Mouse (Mus musculus) heart, embryonic 12.5 days (tissue): ENCODE measurements around the gene Procr. TPM values are rescaled to one million over a fixed set of nuclear protein-coding genes. Genes with fewer than 3 reads are reported as not detected.
"Not testable (repeated sequence)": the region's sequence is repeated elsewhere in the genome, so short reads cannot be mapped to it uniquely, and the experiment has no call there.

Experiments
- ATAC-seq: fragments of 200-750 bp; cut with Nextera tagmentation; 2 replicates; pipeline ENCODE4 v1.8.0; 2017; ENCODE audit warnings: moderate TSS enrichment, moderate library complexity; ENCODE audit not compliant: insufficient number of reproducible peaks, low FRiP score
- H3K27ac ChIP-seq: fragments of 300-500 bp; sonication (generic); 2 replicates; pipeline ENCODE4 v1.5.1; 2016; ENCODE audit warnings: mild to moderate bottlenecking, moderate library complexity; ENCODE audit not compliant: poor library complexity, severe bottlenecking
- H3K27me3 ChIP-seq: fragments of 300-500 bp; sonication (generic); replicated peaks from 2 replicates; pipeline ENCODE4 v1.6.1; 2016; ENCODE audit warnings: mild to moderate bottlenecking, moderate library complexity
- H3K36me3 ChIP-seq: fragments of 300-500 bp; sonication (generic); 2 replicates; pipeline ENCODE4 v1.6.1; 2016; ENCODE audit warnings: mild to moderate bottlenecking, moderate library complexity
- H3K4me1 ChIP-seq: fragments of 300-500 bp; sonication (generic); replicated peaks from 2 replicates; pipeline ENCODE4 v1.6.1; 2016; ENCODE audit warnings: mild to moderate bottlenecking
- H3K4me2 ChIP-seq: fragments of 300-500 bp; sonication (generic); 2 replicates; pipeline ENCODE4 v1.6.1; 2016; ENCODE audit warnings: mild to moderate bottlenecking, moderate library complexity
- H3K4me3 ChIP-seq: fragments of 300-500 bp; sonication (generic); 2 replicates; pipeline ENCODE4 v1.5.1; 2016; ENCODE audit warnings: mild to moderate bottlenecking
- H3K9ac ChIP-seq: fragments of 300-500 bp; sonication (generic); 2 replicates; pipeline ENCODE4 v1.6.1; 2016; ENCODE audit warnings: mild to moderate bottlenecking, moderate library complexity
- H3K9me3 ChIP-seq: fragments of 300-500 bp; sonication (generic); replicated peaks from 2 replicates; pipeline ENCODE4 v1.6.1; 2016; ENCODE audit warnings: mild to moderate bottlenecking, moderate library complexity
- WGBS: fragments of 180-500 bp; shearing (Covaris S2); methylation state at CpG from one replicate; pipeline ENCODE4 v1.1.7; 2016; 5-methylcytosine and 5-hydroxymethylcytosine counted together
- polyA plus RNA-seq: library from polyadenylated mRNA; unstranded; fragments of >200 nt; fragmentation: Nextera tagmentation; extraction: Ambion mirVana; gene quantifications from 2 replicates; pipeline ENCODE4 v1.2.1, GENCODE M21; 2016

Gene Procr
- polyA plus RNA-seq, 1 experiment from 2014 or later = 7.2 TPM

GRCm38 (mm10) chr2:155727764-155728395, 23.0 kb upstream of the Procr start:
- no peaks in the 10 kb centered on the region for H3K9me3 ChIP-seq
- no peak overlapping the region for H3K4me3 ChIP-seq
- no peak for ATAC-seq
- H3K4me1 ChIP-seq = peaks cover 6% of the 10 kb centered on the region
- 77% methylated on average over 7 of the region's 7 CpGs for WGBS
- no peak overlapping the region for H3K9ac ChIP-seq
- H3K4me2 ChIP-seq = no peak overlapping the region
- no peaks in the 10 kb centered on the region for H3K27me3 ChIP-seq
- H3K27ac ChIP-seq = no peak overlapping the region
- peaks cover 15% of the 10 kb centered on the region for H3K36me3 ChIP-seq

DNA sequence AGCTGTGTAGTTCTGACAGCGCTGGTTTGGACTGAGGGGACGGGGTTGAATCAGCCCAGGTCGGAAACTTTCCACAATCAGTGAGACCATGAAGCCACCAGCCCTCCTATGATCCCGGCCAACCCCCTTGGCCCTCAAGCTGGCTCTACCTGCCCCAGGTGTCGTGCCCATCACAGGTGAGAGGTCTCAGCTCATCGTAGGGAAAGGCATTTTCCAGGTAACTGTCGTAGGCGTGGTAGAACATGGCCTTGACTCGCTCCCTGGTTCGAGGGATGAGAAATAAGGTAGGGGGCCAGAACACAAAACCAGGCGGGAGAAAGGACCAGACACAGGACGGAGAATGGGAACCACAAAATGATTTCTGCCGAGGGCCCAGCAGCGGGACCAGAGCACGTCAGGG, 22.2 kb upstream of the Procr start:
- 4% methylated on average over 15 of the region's 15 CpGs for WGBS
- Histone ChIP-seq H3K4me1 (peaks cover 6% of the 10 kb centered on the region), H3K27ac (no peak overlapping the region), H3K4me3 (peak overlapping the region; percentile 87), H3K9me3 (no peaks in the 10 kb centered on the region), H3K36me3 (peaks cover 12% of the 10 kb centered on the region), H3K4me2 (peak overlapping the region; percentile 93), H3K27me3 (no peaks in the 10 kb centered on the region), H3K9ac (peak overlapping the region; percentile 90)
- ATAC-seq = no peak

- Histone ChIP-seq H3K9me3 (no peaks in the 10 kb centered on the region), H3K4me1 (peaks cover 6% of the 10 kb centered on the region), H3K4me2 (peak within 1 kb of the TSS; percentile 93), H3K4me3 (peak within 1 kb of the TSS; percentile 87), H3K9ac (peak within 1 kb of the TSS; percentile 90), H3K27me3 (no peaks in the 10 kb centered on the region), H3K36me3 (peaks cover 12% of the 10 kb centered on the region), H3K27ac (no peak within 1 kb of the TSS)
- WGBS = under 1% methylated on average over 33 of the region's 33 CpGs
- peak; percentile 89 for ATAC-seq
Measured at GRCm38 (mm10) chr2:155729158-155729645, 21.7 kb upstream of the Procr start, which contains the start of gene Edem2. Edem2 (minus strand) TSS chr2:155729475.

DNA sequence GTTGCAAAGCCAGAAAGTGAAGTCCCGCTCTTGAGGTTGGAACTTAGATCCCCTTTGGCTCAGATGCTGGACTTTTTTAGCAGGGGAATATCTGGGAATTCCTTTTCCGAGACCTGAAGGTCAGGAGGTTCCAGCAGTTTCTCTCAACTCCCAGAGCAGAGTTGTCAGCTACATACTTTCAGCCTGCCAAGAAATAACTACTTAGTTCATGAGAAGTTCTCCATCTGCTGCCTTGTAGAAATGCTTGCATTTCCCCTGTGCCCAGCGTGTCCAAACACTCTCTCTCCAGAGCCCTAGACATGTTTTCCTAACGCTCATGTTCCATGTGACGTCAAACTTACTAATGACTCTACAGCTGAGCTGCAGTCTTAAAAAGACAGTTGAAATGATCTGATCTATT, 15.8 kb upstream of the Procr start:
- no peak overlapping the region for H3K4me2 ChIP-seq
- H3K36me3 ChIP-seq = no peaks in the 10 kb centered on the region
- 75% methylated on average over 5 of the region's 5 CpGs for WGBS
- no peak overlapping the region for H3K9ac ChIP-seq
- H3K27ac ChIP-seq = no peak overlapping the region
- H3K27me3 ChIP-seq = no peaks in the 10 kb centered on the region
- ATAC-seq = no peak
- H3K4me1 ChIP-seq = no peaks in the 10 kb centered on the region
- H3K9me3 ChIP-seq = no peaks in the 10 kb centered on the region
- no peak overlapping the region for H3K4me3 ChIP-seq

DNA sequence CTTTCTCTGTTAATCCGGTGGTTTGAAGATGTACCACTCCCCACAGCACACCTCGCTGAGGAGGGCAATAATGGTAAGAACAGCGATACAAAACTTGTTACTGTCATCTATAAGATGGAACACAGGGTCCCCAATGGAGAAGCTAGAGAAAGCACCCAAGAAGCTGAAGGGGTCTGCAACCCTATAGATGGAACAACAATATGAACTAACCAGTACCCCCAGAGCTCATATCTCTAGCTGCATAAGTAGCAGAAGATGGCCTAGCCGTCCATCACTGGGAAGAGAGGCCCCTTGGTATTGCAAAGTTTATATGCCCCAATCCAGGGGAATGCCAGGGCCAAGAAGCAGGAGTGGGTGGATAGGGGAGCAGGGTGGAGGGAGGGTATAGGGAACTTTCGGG, 15.2 kb upstream of the Procr start, which contains the start of gene Gm17581:
Gm17581 (minus strand) TSS at position 101 of the 400 bp plus-strand sequence.
- H3K4me2 ChIP-seq, H3K36me3 ChIP-seq, H3K9ac ChIP-seq, H3K27me3 ChIP-seq, H3K4me3 ChIP-seq, ATAC-seq, H3K27ac ChIP-seq, H3K9me3 ChIP-seq, H3K4me1 ChIP-seq: not testable (repeated sequence)
- WGBS = 80% methylated on average over 5 of the region's 5 CpGs

- Histone ChIP-seq H3K9ac (no peak overlapping the region), H3K36me3 (no peaks in the 10 kb centered on the region), H3K4me3 (no peak overlapping the region), H3K27ac (no peak overlapping the region), H3K4me1 (no peaks in the 10 kb centered on the region), H3K27me3 (no peaks in the 10 kb centered on the region), H3K4me2 (no peak overlapping the region), H3K9me3 (no peaks in the 10 kb centered on the region)
- WGBS = 57% methylated on average over 6 of the region's 6 CpGs
- ATAC-seq = no peak
Measured at GRCm38 (mm10) chr2:155736936-155737335, 14.0 kb upstream of the Procr start.

DNA sequence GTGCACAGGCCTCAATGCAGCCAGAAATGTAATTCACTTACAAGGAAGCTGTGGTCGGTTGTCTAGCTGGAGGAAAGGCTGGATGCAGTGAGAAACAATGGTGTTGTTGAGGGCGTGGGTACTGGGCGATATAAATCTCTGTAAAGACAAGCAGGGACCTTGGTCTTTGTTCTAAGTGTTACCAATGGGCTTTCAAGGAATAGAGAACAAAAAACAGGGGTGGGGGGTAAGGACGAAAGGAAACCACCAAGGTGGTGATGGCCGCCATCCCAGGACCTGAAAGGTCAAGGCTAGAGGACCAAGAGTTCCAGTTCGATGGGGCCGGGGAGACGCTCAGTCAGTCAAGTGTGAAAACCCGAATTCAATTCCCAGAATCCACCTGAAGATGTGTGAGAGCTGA, 13.1 kb upstream of the Procr start:
- Histone ChIP-seq H3K27ac (no peak overlapping the region), H3K4me2 (no peak overlapping the region), H3K4me1 (peaks cover 8% of the 10 kb centered on the region), H3K9ac (no peak overlapping the region), H3K36me3 (no peaks in the 10 kb centered on the region), H3K9me3 (no peaks in the 10 kb centered on the region), H3K27me3 (no peaks in the 10 kb centered on the region), H3K4me3 (no peak overlapping the region)
- 68% methylated on average over 9 of the region's 9 CpGs for WGBS
- ATAC-seq = no peak

DNA sequence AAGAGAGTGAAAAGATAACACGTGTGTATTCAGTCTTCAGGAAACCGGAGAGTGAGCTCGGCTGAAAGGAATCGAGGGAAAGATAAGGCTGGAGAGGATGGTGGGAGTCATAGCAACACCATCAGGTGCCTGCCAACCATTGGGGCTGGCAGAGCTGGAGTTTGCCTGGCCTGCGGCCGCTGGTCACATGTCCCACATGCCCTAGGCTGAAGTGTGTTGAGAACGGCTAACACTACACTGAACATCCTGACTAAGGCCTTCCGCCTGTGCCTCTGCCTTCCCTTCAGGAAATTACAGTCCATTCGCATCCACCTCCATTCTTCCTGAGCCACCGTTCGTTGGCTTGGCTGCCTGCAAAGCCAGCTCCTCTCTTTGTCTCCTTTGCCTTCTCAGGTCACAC, 8.7 kb upstream of the Procr start:
- H3K9me3 ChIP-seq = no peaks in the 10 kb centered on the region
- no peak overlapping the region for H3K4me2 ChIP-seq
- no peaks in the 10 kb centered on the region for H3K36me3 ChIP-seq
- H3K27ac ChIP-seq = peak overlapping the region; percentile 60
- peak; percentile 71 for ATAC-seq
- H3K27me3 ChIP-seq = no peaks in the 10 kb centered on the region
- H3K9ac ChIP-seq = no peak overlapping the region
- H3K4me1 ChIP-seq = peaks cover 16% of the 10 kb centered on the region
- no peak overlapping the region for H3K4me3 ChIP-seq
- 34% methylated on average over 11 of the region's 11 CpGs for WGBS

- no peaks in the 10 kb centered on the region for H3K9me3 ChIP-seq
- ATAC-seq = peak; percentile 77
- H3K9ac ChIP-seq = no peak overlapping the region
- H3K27me3 ChIP-seq = no peaks in the 10 kb centered on the region
- peaks cover 16% of the 10 kb centered on the region for H3K4me1 ChIP-seq
- H3K4me3 ChIP-seq = no peak overlapping the region
- no peaks in the 10 kb centered on the region for H3K36me3 ChIP-seq
- H3K27ac ChIP-seq = peak overlapping the region; percentile 60
- WGBS = 39% methylated on average over 12 of the region's 12 CpGs
- 0 out of 2 replicates have a peak overlapping the region, but pooled peaks have one; percentile 7 for H3K4me2 ChIP-seq
Measured at GRCm38 (mm10) chr2:155742931-155743337, 8.0 kb upstream of the Procr start.

DNA sequence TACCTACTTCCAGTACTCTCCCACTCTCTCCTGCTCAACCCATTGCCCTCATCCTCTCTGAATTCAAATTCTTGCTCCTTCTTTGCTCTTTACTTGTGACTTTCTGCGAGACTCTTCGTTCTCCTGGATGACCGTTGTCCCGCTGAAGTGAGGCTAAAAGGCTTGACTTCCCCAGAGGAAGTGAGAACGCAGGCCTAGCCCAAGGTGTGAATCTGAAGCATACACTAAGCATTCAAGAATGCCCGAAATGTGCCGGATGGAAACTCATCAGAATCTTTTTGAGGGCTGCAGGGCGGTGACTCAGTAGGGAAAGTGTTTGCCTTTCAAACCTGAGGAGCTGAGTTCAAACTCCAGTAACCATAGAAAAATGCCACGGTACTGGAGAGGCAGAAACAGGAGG, 7.6 kb upstream of the Procr start:
- peak overlapping the region; percentile 56 for H3K27ac ChIP-seq
- ATAC-seq = no peak; the same call in 1 of the 2 replicates
- no peaks in the 10 kb centered on the region for H3K36me3 ChIP-seq
- peaks cover 16% of the 10 kb centered on the region for H3K4me1 ChIP-seq
- no peaks in the 10 kb centered on the region for H3K27me3 ChIP-seq
- H3K9ac ChIP-seq = no peak overlapping the region
- no peaks in the 10 kb centered on the region for H3K9me3 ChIP-seq
- H3K4me3 ChIP-seq = no peak overlapping the region
- WGBS = 75% methylated on average over 9 of the region's 9 CpGs
- 0 out of 2 replicates have a peak overlapping the region, but pooled peaks have one; percentile 7 for H3K4me2 ChIP-seq

- Histone ChIP-seq H3K9me3 (no peaks in the 10 kb centered on the region), H3K9ac (no peak overlapping the region), H3K36me3 (no peaks in the 10 kb centered on the region), H3K4me2 (no peak overlapping the region), H3K27me3 (no peaks in the 10 kb centered on the region), H3K4me3 (no peak overlapping the region), H3K4me1 (peaks cover 16% of the 10 kb centered on the region), H3K27ac (no peak overlapping the region)
- ATAC-seq = no peak
- 55% methylated on average over 3 of the region's 3 CpGs for WGBS
Measured at GRCm38 (mm10) chr2:155745487-155745886, 5.4 kb upstream of the Procr start.

- Histone ChIP-seq H3K9ac (no peak overlapping the region), H3K4me2 (no peak overlapping the region), H3K27ac (no peak overlapping the region), H3K4me1 (peaks cover 7% of the 10 kb centered on the region), H3K9me3 (no peaks in the 10 kb centered on the region), H3K36me3 (no peaks in the 10 kb centered on the region), H3K4me3 (no peak overlapping the region), H3K27me3 (peaks cover 8% of the 10 kb centered on the region; the same call in 1 of the 2 replicates)
- WGBS = 81% methylated on average over 4 of the region's 4 CpGs
- ATAC-seq = no peak
Measured at GRCm38 (mm10) chr2:155749394-155749793, 1.5 kb upstream of the Procr start.
